Mouse (Mus musculus): Measurements from ENCODE around the gene Elovl7. TPM values are rescaled to one million over a fixed set of nuclear protein-coding genes. Genes with fewer than 3 reads are reported as not detected.

Elovl7 gene
- polyA plus RNA-seq, 1 experiment from 2014 or later: 18.9 TPM

- DNase-seq (ENCODE audit: low spot score) (peak; percentile 15), ATAC-seq (replicated peaks; ENCODE audit: low FRiP score, low TSS enrichment, low read depth) (no peak)
- H3K4me1 ChIP-seq (replicated peaks; ENCODE audit: control insufficient read depth, insufficient read depth, low read length): no peaks in the 10 kb centered on the region
- 71% methylated on average over 5 of the region's 5 CpGs for WGBS
- no peak overlapping the region for H3K9ac ChIP-seq (ENCODE audit: low read length)
- no peak overlapping the region for H3K4me3 ChIP-seq (ENCODE audit: low read depth, low read length)
- no peaks in the 10 kb centered on the region for H3K27me3 ChIP-seq (replicated peaks; ENCODE audit: control insufficient read depth, insufficient read depth, low read length)
- H3K27ac ChIP-seq (ENCODE audit: low read depth): no peak overlapping the region
- H3K9me3 ChIP-seq (ENCODE audit: control insufficient read depth, low read length): no peaks in the 10 kb centered on the region
- H3K36me3 ChIP-seq (ENCODE audit: control insufficient read depth, insufficient read depth, low read length): no peaks in the 10 kb centered on the region
- no peak overlapping the region for H3K4me2 ChIP-seq (ENCODE audit: low read length)
Measured at GRCm38 (mm10) chr13:108253977-108254376, 39.8 kb downstream of the Elovl7 start.

GRCm38 (mm10) chr13:108263042-108263441 lies 48.8 kb downstream of the Elovl7 start:
- 70% methylated on average over 8 of the region's 8 CpGs for WGBS

GRCm38 (mm10) chr13:108265394-108265793 lies 51.2 kb downstream of the Elovl7 start:
- no peak for ATAC-seq (replicated peaks; ENCODE audit: low FRiP score, low TSS enrichment, low read depth)
- Histone ChIP-seq H3K4me2 (ENCODE audit: low read length) (no peak overlapping the region), H3K9ac (ENCODE audit: low read length) (no peak overlapping the region), H3K4me3 (ENCODE audit: low read depth, low read length) (no peak overlapping the region), H3K9me3 (ENCODE audit: control insufficient read depth, low read length) (no peaks in the 10 kb centered on the region), H3K36me3 (ENCODE audit: control insufficient read depth, insufficient read depth, low read length) (no peaks in the 10 kb centered on the region), H3K27ac (ENCODE audit: low read depth) (no peak overlapping the region), H3K4me1 (replicated peaks; ENCODE audit: control insufficient read depth, insufficient read depth, low read length) (no peaks in the 10 kb centered on the region), H3K27me3 (replicated peaks; ENCODE audit: control insufficient read depth, insufficient read depth, low read length) (no peaks in the 10 kb centered on the region)
- DNase-seq (ENCODE audit: low spot score): peak; percentile 12
- 79% methylated on average over 4 of the region's 4 CpGs for WGBS

More at GRCm38 (mm10) chr13:108263042-108263441, 48.8 kb downstream of the Elovl7 start:
- Histone ChIP-seq H3K36me3 (ENCODE audit: control insufficient read depth, insufficient read depth, low read length) (no peaks in the 10 kb centered on the region), H3K9me3 (ENCODE audit: control insufficient read depth, low read length) (no peaks in the 10 kb centered on the region), H3K4me2 (ENCODE audit: low read length) (no peak overlapping the region), H3K9ac (ENCODE audit: low read length) (no peak overlapping the region), H3K4me1 (replicated peaks; ENCODE audit: control insufficient read depth, insufficient read depth, low read length) (no peaks in the 10 kb centered on the region), H3K4me3 (ENCODE audit: low read depth, low read length) (no peak overlapping the region), H3K27ac (ENCODE audit: low read depth) (no peak overlapping the region), H3K27me3 (replicated peaks; ENCODE audit: control insufficient read depth, insufficient read depth, low read length) (no peaks in the 10 kb centered on the region)
- no peak for ATAC-seq (replicated peaks; ENCODE audit: low FRiP score, low TSS enrichment, low read depth)
- peak; percentile 6 for DNase-seq (ENCODE audit: low spot score)

- H3K27me3 ChIP-seq (replicated peaks; ENCODE audit: control insufficient read depth, insufficient read depth, low read length): no peaks in the 10 kb centered on the region
- no peak for ATAC-seq (replicated peaks; ENCODE audit: low FRiP score, low TSS enrichment, low read depth)
- 58% methylated on average over 9 of the region's 9 CpGs for WGBS
Measured at GRCm38 (mm10) chr13:108267841-108268634, 53.8 kb downstream of the Elovl7 start.

GRCm38 (mm10) chr13:108271458-108272148 lies 57.4 kb downstream of the Elovl7 start:
- H3K4me1 ChIP-seq (replicated peaks; ENCODE audit: control insufficient read depth, insufficient read depth, low read length): peaks cover 7% of the 10 kb centered on the region; the same call in 1 of the 2 replicates

More at GRCm38 (mm10) chr13:108267841-108268634, 53.8 kb downstream of the Elovl7 start:
- no peak overlapping the region for H3K4me2 ChIP-seq (ENCODE audit: low read length)
- H3K9ac ChIP-seq (ENCODE audit: low read length): no peak overlapping the region
- no peaks in the 10 kb centered on the region for H3K36me3 ChIP-seq (ENCODE audit: control insufficient read depth, insufficient read depth, low read length)
- peak; percentile 28 for DNase-seq (ENCODE audit: low spot score)
- no peak overlapping the region for H3K4me3 ChIP-seq (ENCODE audit: low read depth, low read length)
- H3K27ac ChIP-seq (ENCODE audit: low read depth): no peak overlapping the region
- H3K9me3 ChIP-seq (ENCODE audit: control insufficient read depth, low read length): no peaks in the 10 kb centered on the region
- H3K4me1 ChIP-seq (replicated peaks; ENCODE audit: control insufficient read depth, insufficient read depth, low read length): peaks cover 7% of the 10 kb centered on the region; the same call in 1 of the 2 replicates

GRCm38 (mm10) chr13:108272332-108272731 lies 58.1 kb downstream of the Elovl7 start:
- Histone ChIP-seq H3K4me1 (replicated peaks; ENCODE audit: control insufficient read depth, insufficient read depth, low read length) (peaks cover 7% of the 10 kb centered on the region; the same call in 1 of the 2 replicates), H3K9ac (ENCODE audit: low read length) (no peak overlapping the region), H3K27me3 (replicated peaks; ENCODE audit: control insufficient read depth, insufficient read depth, low read length) (no peaks in the 10 kb centered on the region), H3K4me2 (ENCODE audit: low read length) (no peak overlapping the region), H3K4me3 (ENCODE audit: low read depth, low read length) (no peak overlapping the region), H3K9me3 (ENCODE audit: control insufficient read depth, low read length) (no peaks in the 10 kb centered on the region), H3K36me3 (ENCODE audit: control insufficient read depth, insufficient read depth, low read length) (no peaks in the 10 kb centered on the region), H3K27ac (ENCODE audit: low read depth) (no peak overlapping the region)
- 51% methylated on average over 8 of the region's 8 CpGs for WGBS
- no peak for ATAC-seq (replicated peaks; ENCODE audit: low FRiP score, low TSS enrichment, low read depth)
- DNase-seq (ENCODE audit: low spot score): peak; percentile 6

More at GRCm38 (mm10) chr13:108271458-108272148, 57.4 kb downstream of the Elovl7 start:
- DNase-seq (ENCODE audit: low spot score) (peak; percentile 51), ATAC-seq (replicated peaks; ENCODE audit: low FRiP score, low TSS enrichment, low read depth) (peak; percentile 66)
- Histone ChIP-seq H3K9ac (ENCODE audit: low read length) (no peak overlapping the region), H3K9me3 (ENCODE audit: control insufficient read depth, low read length) (no peaks in the 10 kb centered on the region), H3K27me3 (replicated peaks; ENCODE audit: control insufficient read depth, insufficient read depth, low read length) (no peaks in the 10 kb centered on the region), H3K27ac (ENCODE audit: low read depth) (no peak overlapping the region), H3K4me3 (ENCODE audit: low read depth, low read length) (no peak overlapping the region), H3K36me3 (ENCODE audit: control insufficient read depth, insufficient read depth, low read length) (no peaks in the 10 kb centered on the region), H3K4me2 (ENCODE audit: low read length) (no peak overlapping the region)
- 31% methylated on average over 7 of the region's 7 CpGs for WGBS

- Histone ChIP-seq H3K9ac (ENCODE audit: low read length) (no peak overlapping the region), H3K27me3 (replicated peaks; ENCODE audit: control insufficient read depth, insufficient read depth, low read length) (no peaks in the 10 kb centered on the region), H3K4me2 (ENCODE audit: low read length) (no peak overlapping the region), H3K36me3 (ENCODE audit: control insufficient read depth, insufficient read depth, low read length) (no peaks in the 10 kb centered on the region), H3K4me1 (replicated peaks; ENCODE audit: control insufficient read depth, insufficient read depth, low read length) (peaks cover 7% of the 10 kb centered on the region; the same call in 1 of the 2 replicates), H3K9me3 (ENCODE audit: control insufficient read depth, low read length) (no peaks in the 10 kb centered on the region), H3K27ac (ENCODE audit: low read depth) (no peak overlapping the region), H3K4me3 (ENCODE audit: low read depth, low read length) (no peak overlapping the region)
- 56% methylated on average over 15 of the region's 15 CpGs for WGBS
- DNase-seq (ENCODE audit: low spot score) (no peak), ATAC-seq (replicated peaks; ENCODE audit: low FRiP score, low TSS enrichment, low read depth) (no peak)
Measured at GRCm38 (mm10) chr13:108273034-108273433, 58.8 kb downstream of the Elovl7 start.

GRCm38 (mm10) chr13:108273456-108273855 lies 59.3 kb downstream of the Elovl7 start:
- Histone ChIP-seq H3K27me3 (replicated peaks; ENCODE audit: control insufficient read depth, insufficient read depth, low read length) (no peaks in the 10 kb centered on the region), H3K9me3 (ENCODE audit: control insufficient read depth, low read length) (no peaks in the 10 kb centered on the region), H3K4me3 (ENCODE audit: low read depth, low read length) (no peak overlapping the region), H3K36me3 (ENCODE audit: control insufficient read depth, insufficient read depth, low read length) (no peaks in the 10 kb centered on the region), H3K27ac (ENCODE audit: low read depth) (no peak overlapping the region), H3K4me2 (ENCODE audit: low read length) (no peak overlapping the region), H3K4me1 (replicated peaks; ENCODE audit: control insufficient read depth, insufficient read depth, low read length) (peaks cover 7% of the 10 kb centered on the region; the same call in 1 of the 2 replicates), H3K9ac (ENCODE audit: low read length) (no peak overlapping the region)
- DNase-seq (ENCODE audit: low spot score) (no peak), ATAC-seq (replicated peaks; ENCODE audit: low FRiP score, low TSS enrichment, low read depth) (no peak)
- WGBS: 53% methylated on average over 5 of the region's 5 CpGs

Data from intestine, embryonic 14.5 days (tissue).